Mouse (Mus musculus) embryo, embryonic 11 days (tissue): Measurements from ENCODE around the gene Krt26.

Source experiments
- DNase-seq: peaks from one replicate; pipeline ENCODE4 v3.0.0-alpha.2; 2015

The Krt26 gene

GRCm38 (mm10) chr11:99283334-99283733 lies 54.4 kb downstream of the Krt26 start:
- DNase-seq: no peak

DNA sequence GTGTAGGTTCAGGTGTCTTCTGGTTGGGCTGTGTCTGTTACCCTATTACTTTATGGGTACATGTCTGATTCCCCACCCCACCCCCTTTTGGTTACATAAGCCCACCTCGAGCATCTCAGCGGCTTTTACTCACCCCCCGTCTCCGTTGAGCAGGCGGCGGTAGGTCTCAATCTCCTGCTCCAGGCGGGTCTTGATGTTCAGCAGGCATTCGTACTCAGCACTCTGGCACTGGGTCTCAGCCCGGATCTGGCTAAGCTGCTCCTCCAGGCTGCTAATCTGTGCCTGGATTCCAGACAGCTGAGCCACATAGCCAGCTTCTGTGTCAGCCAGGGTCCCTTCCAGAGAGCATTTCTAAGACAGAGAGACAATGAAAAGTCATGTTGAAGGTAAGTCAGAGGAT lies 56.6 kb downstream of the Krt26 start:
- DNase-seq: no peak

- DNase-seq: no peak
Observed at GRCm38 (mm10) chr11:99279986-99280385, 57.8 kb downstream of the Krt26 start.
